Mouse (Mus musculus) left cerebral cortex, postnatal 10 days (tissue): Measurements from ENCODE around the gene Tomm20. TPM values are rescaled to one million over a fixed set of nuclear protein-coding genes. Genes with fewer than 3 reads are reported as not detected.

ENCODE experiments used
- DNase-seq, 2 experiments: peaks; one replicate each; pipeline ENCODE4 v3.0.0; 2021 to 2022; ENCODE audit warnings: low spot score in 2 of 2, mixed read lengths in 1 of 2; ENCODE audit errors: extremely low spot score in 1 of 2
- intact Hi-C: fragments of 180-260 bp; cut with DNase I; formaldehyde crosslinking; loops from one replicate; pipeline ENCODE4 v1.15.1; 2025
- total RNA-seq, 2 experiments: library from RNA; stranded (reverse); gene quantifications; 2 replicates each; pipeline ENCODE4 v1.2.3; 2021

Gene Tomm20
- total RNA-seq, 2 experiments from 2014 or later: 156 to 169 TPM

- DNase-seq: no peak
- intact Hi-C loops: no loop called here
Observed at GRCm38 (mm10) chr8:126969546-126969945, 23.9 kb upstream of the Tomm20 start.

- DNase-seq: no peak
- intact Hi-C loops: no loop called here
Observed at GRCm38 (mm10) chr8:126968107-126968506, 22.5 kb upstream of the Tomm20 start.

GRCm38 (mm10) chr8:126965246-126965645 lies 19.6 kb upstream of the Tomm20 start:
- no peak for DNase-seq
- intact Hi-C loops: no loop called here

- intact Hi-C loops: no loop called here
- DNase-seq: no peak
Observed at GRCm38 (mm10) chr8:126962871-126963270, 17.2 kb upstream of the Tomm20 start.

- intact Hi-C loops: no loop called here
- no peak for DNase-seq
Observed at GRCm38 (mm10) chr8:126961516-126961915, 15.9 kb upstream of the Tomm20 start.

- intact Hi-C loops: no loop called here
- no peak for DNase-seq
Observed at GRCm38 (mm10) chr8:126951900-126952636, 6.4 kb upstream of the Tomm20 start.

GRCm38 (mm10) chr8:126949527-126949926 lies 3.9 kb upstream of the Tomm20 start:
- no peak for DNase-seq
- intact Hi-C loops: no loop called here

GRCm38 (mm10) chr8:126946444-126946843 lies 800 bp upstream of the Tomm20 start:
- no peak for DNase-seq
- intact Hi-C loops: no loop called here

GRCm38 (mm10) chr8:126944781-126945691 lies 608 bp downstream of the Tomm20 start:
- intact Hi-C loops: no loop called here
- peak; percentile 18 to 78 for DNase-seq

GRCm38 (mm10) chr8:126943565-126943964 lies 2.1 kb downstream of the Tomm20 start:
- DNase-seq: no peak
- intact Hi-C loops: no loop called here

- no peak for DNase-seq
- intact Hi-C loops: loop anchor here (5.0 kb wide), 1 partner anchor 35 kb away; the partner anchor contains the start of gene Rbm34
Observed at GRCm38 (mm10) chr8:126937337-126937736, 8.3 kb downstream of the Tomm20 start.

GRCm38 (mm10) chr8:126935932-126936331 lies 9.7 kb downstream of the Tomm20 start:
- intact Hi-C loops: loop anchor here (5.0 kb wide), 1 partner anchor 36 kb away; the partner anchor contains the start of gene Rbm34
- DNase-seq: no peak

- no peak for DNase-seq
- intact Hi-C loops: loop anchor here (5.0 kb wide), 1 partner anchor 37 kb away; the partner anchor contains the start of gene Rbm34
Observed at GRCm38 (mm10) chr8:126935387-126935786, 10.3 kb downstream of the Tomm20 start.

- intact Hi-C loops: no loop called here
Observed at GRCm38 (mm10) chr8:126932656-126933055, 13.0 kb downstream of the Tomm20 start.

GRCm38 (mm10) chr8:126932249-126932648 lies 13.4 kb downstream of the Tomm20 start:
- no peak for DNase-seq
- intact Hi-C loops: no loop called here

More at GRCm38 (mm10) chr8:126932656-126933055, 13.0 kb downstream of the Tomm20 start:
- no peak for DNase-seq

- intact Hi-C loops: no loop called here
- DNase-seq: no peak
Observed at GRCm38 (mm10) chr8:126931720-126932119, 13.9 kb downstream of the Tomm20 start.

- intact Hi-C loops: no loop called here
- DNase-seq: peak; percentile 57 to 62
Observed at GRCm38 (mm10) chr8:126929607-126930161, 16.0 kb downstream of the Tomm20 start.

GRCm38 (mm10) chr8:126928755-126929505 lies 16.7 kb downstream of the Tomm20 start:
- DNase-seq: peak in 1 of 2 experiments; percentile 30
- intact Hi-C loops: no loop called here

- intact Hi-C loops: no loop called here
- no peak for DNase-seq
Observed at GRCm38 (mm10) chr8:126928028-126928427, 17.6 kb downstream of the Tomm20 start.
